Mouse (Mus musculus) inflammation-experienced regulatory T-cells, adult 6 months (primary cell): ENCODE data around the gene Chd6. TPM values are rescaled to one million over a fixed set of nuclear protein-coding genes. Genes with fewer than 3 reads are reported as not detected.

Experiments
- ATAC-seq: one replicate; pipeline ENCODE4 v1.8.0; 2017
- polyA plus RNA-seq, 3 experiments: library from polyadenylated mRNA; unstranded; fragments of 100-300 nt; shearing (Covaris generic); gene quantifications; one replicate each; pipeline ENCODE4 v1.2.1; 2017

Gene Chd6
- polyA plus RNA-seq, 3 experiments from 2014 or later, result 20.1 to 41.6 (median 39.1) TPM

- ATAC-seq, result no peak
Measured at GRCm38 (mm10) chr2:161066097-161066759, 42.6 kb downstream of the Chd6 start.

GRCm38 (mm10) chr2:161065594-161065993, 43.3 kb downstream of the Chd6 start:
- no peak for ATAC-seq

GRCm38 (mm10) chr2:161064836-161065235, 44.0 kb downstream of the Chd6 start:
- ATAC-seq, result no peak

GRCm38 (mm10) chr2:161058841-161059240, 50.0 kb downstream of the Chd6 start:
- ATAC-seq, result no peak

GRCm38 (mm10) chr2:161053765-161054164, 55.1 kb downstream of the Chd6 start:
- no peak for ATAC-seq

- ATAC-seq, result no peak
Measured at GRCm38 (mm10) chr2:161052175-161052574, 56.7 kb downstream of the Chd6 start.

GRCm38 (mm10) chr2:161049426-161049825, 59.4 kb downstream of the Chd6 start:
- ATAC-seq, result no peak

- no peak for ATAC-seq
Measured at GRCm38 (mm10) chr2:161044492-161045201, 64.2 kb downstream of the Chd6 start.

- ATAC-seq, result no peak
Measured at GRCm38 (mm10) chr2:161042874-161043273, 66.0 kb downstream of the Chd6 start.

- no peak for ATAC-seq
Measured at GRCm38 (mm10) chr2:161040743-161041142, 68.1 kb downstream of the Chd6 start.

GRCm38 (mm10) chr2:161037766-161038165, 71.1 kb downstream of the Chd6 start:
- ATAC-seq, result no peak

GRCm38 (mm10) chr2:161033141-161033540, 75.7 kb downstream of the Chd6 start:
- no peak for ATAC-seq

- no peak for ATAC-seq
Measured at GRCm38 (mm10) chr2:161032394-161032793, 76.5 kb downstream of the Chd6 start.

- ATAC-seq, result no peak
Measured at GRCm38 (mm10) chr2:161024606-161025005, 84.3 kb downstream of the Chd6 start.

GRCm38 (mm10) chr2:161017913-161018312, 91.0 kb downstream of the Chd6 start:
- ATAC-seq, result no peak

- ATAC-seq, result no peak
Measured at GRCm38 (mm10) chr2:161012577-161013251, 96.2 kb downstream of the Chd6 start.

- no peak for ATAC-seq
Measured at GRCm38 (mm10) chr2:161004338-161004737, 104.5 kb downstream of the Chd6 start.

- no peak for ATAC-seq
Measured at GRCm38 (mm10) chr2:160996987-160997763, 111.7 kb downstream of the Chd6 start.

- ATAC-seq, result no peak
Measured at GRCm38 (mm10) chr2:160994181-160994580, 114.7 kb downstream of the Chd6 start.

- ATAC-seq, result no peak
Measured at GRCm38 (mm10) chr2:160992465-160992864, 116.4 kb downstream of the Chd6 start.

GRCm38 (mm10) chr2:160990339-160991070, 118.4 kb downstream of the Chd6 start:
- no peak for ATAC-seq

- ATAC-seq, result no peak
Measured at GRCm38 (mm10) chr2:160987503-160987902, 121.4 kb downstream of the Chd6 start.
